Mouse (Mus musculus) bone marrow, adult 2 months (tissue): ENCODE results near the gene Eya4.

ENCODE experiments used
- CTCF ChIP-seq: fragments of 200-500 bp; IDR thresholded peaks from 2 replicates; pipeline ENCODE4 v1.5.1; 2011; ENCODE audit warnings: low read length, control low read depth; ENCODE audit not compliant: control insufficient read depth, insufficient read depth
- POLR2A ChIP-seq: fragments of 200-500 bp; IDR thresholded peaks from 2 replicates; pipeline ENCODE4 v1.6.1; 2011; ENCODE audit warnings: low read depth, mild to moderate bottlenecking, control low read depth, low read length, borderline replicate concordance; ENCODE audit not compliant: control insufficient read depth

GRCm38 (mm10) chr10:23233425-23233824 lies 117.2 kb downstream of the Eya4 start:
- TF ChIP-seq CTCF (no peak), POLR2A (no peak)
